Mouse (Mus musculus) E14TG2a.4 (cell line): Measurements from ENCODE around the gene Gm45062.

Source experiments
- H3K27me3 ChIP-seq: 2 replicates; pipeline ENCODE4 v1.6.1; 2014; ENCODE audit warnings: low read length, control low read depth; ENCODE audit not compliant: insufficient read depth
- H3K36me3 ChIP-seq: 2 replicates; pipeline ENCODE4 v1.6.1; 2014; ENCODE audit warnings: low read length, control low read depth; ENCODE audit not compliant: insufficient read depth
- H3K4me1 ChIP-seq: replicated peaks from 2 replicates; pipeline ENCODE4 v1.6.1; 2014; ENCODE audit warnings: low read depth, low read length, control low read depth
- H3K4me3 ChIP-seq: replicated peaks from 2 replicates; pipeline ENCODE4 v1.5.1; 2014; ENCODE audit warnings: mild to moderate bottlenecking, low read length
- H3K9me3 ChIP-seq: 2 replicates; pipeline ENCODE4 v1.6.1; 2014; ENCODE audit warnings: low read length, control low read depth
- CTCF ChIP-seq: conservative IDR thresholded peaks from 2 replicates; pipeline ENCODE4 v1.5.1; 2014; ENCODE audit warnings: low read length
- NANOG ChIP-seq: IDR thresholded peaks from 2 replicates; pipeline ENCODE4 v1.6.1; 2014; ENCODE audit warnings: borderline replicate concordance, low read length, mixed read lengths
- POU5F1 ChIP-seq: IDR thresholded peaks from 2 replicates; pipeline ENCODE4 v1.6.1; 2014; ENCODE audit warnings: low read length, borderline replicate concordance

Gm45062 gene

DNA sequence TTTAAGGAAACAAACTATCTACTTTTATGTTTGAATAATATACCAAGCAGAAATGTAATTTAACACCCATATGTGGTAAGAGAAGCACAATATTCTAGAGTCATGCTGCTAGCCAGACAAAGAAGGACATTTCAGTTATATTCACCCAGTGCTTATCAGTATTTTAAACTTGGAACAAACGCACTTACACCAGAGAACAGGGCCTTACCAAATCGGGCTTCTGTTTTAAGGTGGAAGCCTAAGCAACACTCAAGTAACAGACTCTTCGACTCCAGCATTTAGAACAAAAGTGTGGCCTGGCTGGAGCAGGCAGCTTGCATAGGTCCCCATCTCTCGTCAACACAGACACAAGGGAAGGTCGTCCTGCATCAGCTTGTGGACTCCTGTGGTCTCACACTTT lies 229.0 kb downstream of the Gm45062 start:
- H3K27me3 ChIP-seq: 0 out of 2 replicates have a peak, but pooled peaks cover 3% of the 10 kb centered on the region
- no peaks in the 10 kb centered on the region for H3K9me3 ChIP-seq
- H3K36me3 ChIP-seq: no peaks in the 10 kb centered on the region
- peaks cover 12% of the 10 kb centered on the region for H3K4me1 ChIP-seq
- TF ChIP-seq CTCF: no peak
- no peak for TF ChIP-seq NANOG
- no peak overlapping the region for H3K4me3 ChIP-seq

DNA sequence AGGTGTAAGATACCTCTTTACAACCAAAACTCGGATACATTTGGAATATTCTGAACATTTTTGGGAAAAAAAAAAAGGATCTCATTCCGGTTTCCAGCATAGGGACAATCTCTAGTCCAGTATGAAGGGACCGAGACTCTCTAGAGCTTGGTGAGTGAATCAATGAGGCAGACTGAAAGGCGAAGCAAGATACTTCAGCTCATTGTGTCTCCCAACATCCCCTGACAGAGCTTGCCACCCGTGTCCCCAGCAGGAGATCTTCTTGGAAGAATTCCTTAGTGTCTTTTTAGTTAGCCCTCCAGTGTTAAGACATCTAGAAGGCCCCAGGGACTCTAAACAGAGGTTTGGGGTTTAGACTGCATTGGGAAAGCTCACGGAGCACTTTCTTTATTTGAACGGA lies 230.0 kb downstream of the Gm45062 start:
- Histone ChIP-seq H3K36me3 (no peaks in the 10 kb centered on the region), H3K4me3 (no peak overlapping the region), H3K9me3 (no peaks in the 10 kb centered on the region), H3K27me3 (0 out of 2 replicates have a peak, but pooled peaks cover 3% of the 10 kb centered on the region), H3K4me1 (peaks cover 12% of the 10 kb centered on the region)
- TF ChIP-seq NANOG: no peak
- no peak for TF ChIP-seq CTCF
- TF ChIP-seq POU5F1: no peak

- H3K4me1 ChIP-seq: peaks cover 10% of the 10 kb centered on the region
- TF ChIP-seq NANOG (no peak), POU5F1 (no peak), CTCF (no peak)
- H3K4me3 ChIP-seq: no peak overlapping the region
- H3K9me3 ChIP-seq: no peaks in the 10 kb centered on the region
- H3K36me3 ChIP-seq: no peaks in the 10 kb centered on the region
- 0 out of 2 replicates have a peak, but pooled peaks cover 3% of the 10 kb centered on the region for H3K27me3 ChIP-seq
Observed at GRCm38 (mm10) chr6:8489938-8490585, 230.8 kb downstream of the Gm45062 start.

DNA sequence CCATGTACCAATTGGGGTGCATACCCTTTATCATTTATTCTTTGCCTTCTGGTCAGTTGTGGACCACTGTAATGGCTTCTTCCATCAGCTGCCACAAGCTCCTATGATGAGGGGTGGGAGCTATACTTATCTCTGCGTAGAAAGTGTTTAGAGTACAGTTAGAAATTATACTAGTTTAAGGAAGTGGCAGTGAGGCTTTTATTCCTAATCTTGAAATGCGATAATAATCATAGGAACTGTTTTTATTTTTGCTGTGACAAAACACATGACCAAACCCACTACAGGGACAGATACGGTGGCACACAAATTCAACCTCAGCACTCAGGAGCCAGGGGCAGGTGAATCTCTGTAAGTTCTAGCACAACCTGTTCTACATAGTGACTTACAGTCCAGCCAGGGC lies 233.0 kb downstream of the Gm45062 start:
- TF ChIP-seq CTCF (no peak), NANOG (no peak), POU5F1 (no peak)
- H3K27me3 ChIP-seq: 0 out of 2 replicates have a peak, but pooled peaks cover 3% of the 10 kb centered on the region
- no peaks in the 10 kb centered on the region for H3K4me1 ChIP-seq
- no peaks in the 10 kb centered on the region for H3K36me3 ChIP-seq
- no peak overlapping the region for H3K4me3 ChIP-seq
- no peaks in the 10 kb centered on the region for H3K9me3 ChIP-seq

DNA sequence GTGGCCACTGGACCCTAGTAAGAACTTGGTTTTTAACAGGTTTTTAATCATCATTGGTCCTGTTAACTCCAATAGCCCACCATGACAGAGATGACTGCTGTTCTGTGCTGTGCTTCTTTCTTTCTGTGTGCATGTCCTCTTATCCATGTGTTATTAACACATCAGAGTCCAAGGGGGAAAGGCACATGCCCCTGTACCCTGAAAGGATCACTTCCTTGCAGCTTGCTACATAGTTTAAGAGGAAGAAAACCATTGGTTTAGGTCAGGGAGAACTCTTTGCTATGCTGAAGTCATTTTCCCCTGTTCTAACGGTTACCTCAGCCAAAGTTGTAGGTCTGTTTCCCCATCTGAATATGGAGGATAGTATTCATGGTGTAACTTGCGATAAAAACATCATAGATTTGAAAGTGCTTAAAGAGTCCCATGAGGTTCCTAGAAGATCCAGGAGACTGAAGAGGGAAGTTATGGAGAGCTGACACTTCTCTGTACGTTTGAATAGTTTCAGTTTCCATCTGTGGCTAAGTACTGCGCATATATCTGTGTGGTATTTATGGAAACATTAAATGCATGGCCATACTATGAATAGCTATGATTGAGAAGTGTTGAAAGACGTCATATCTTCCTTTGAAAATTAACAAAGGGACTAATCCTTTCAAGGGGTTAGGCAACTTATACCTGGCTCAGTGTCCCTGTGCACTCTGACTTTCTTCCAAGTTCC lies 236.0 kb downstream of the Gm45062 start:
- TF ChIP-seq CTCF (no peak), NANOG (no peak), POU5F1 (no peak)
- 0 out of 2 replicates have a peak, but pooled peaks cover 3% of the 10 kb centered on the region for H3K27me3 ChIP-seq
- no peaks in the 10 kb centered on the region for H3K36me3 ChIP-seq
- no peaks in the 10 kb centered on the region for H3K9me3 ChIP-seq
- no peak overlapping the region for H3K4me3 ChIP-seq
- no peaks in the 10 kb centered on the region for H3K4me1 ChIP-seq

- Histone ChIP-seq H3K4me1 (no peaks in the 10 kb centered on the region), H3K4me3 (no peak overlapping the region), H3K9me3 (no peaks in the 10 kb centered on the region), H3K36me3 (no peaks in the 10 kb centered on the region), H3K27me3 (0 out of 2 replicates have a peak, but pooled peaks cover 3% of the 10 kb centered on the region)
- TF ChIP-seq POU5F1 (no peak), CTCF (no peak), NANOG (no peak)
Observed at GRCm38 (mm10) chr6:8495827-8496222, 236.6 kb downstream of the Gm45062 start.

GRCm38 (mm10) chr6:8497234-8497867 lies 238.1 kb downstream of the Gm45062 start:
- no peaks in the 10 kb centered on the region for H3K4me1 ChIP-seq
- TF ChIP-seq CTCF (no peak), POU5F1 (no peak), NANOG (no peak)
- no peaks in the 10 kb centered on the region for H3K36me3 ChIP-seq
- no peak overlapping the region for H3K4me3 ChIP-seq
- H3K27me3 ChIP-seq: no peaks in the 10 kb centered on the region
- H3K9me3 ChIP-seq: no peaks in the 10 kb centered on the region

GRCm38 (mm10) chr6:8497868-8498257 lies 238.6 kb downstream of the Gm45062 start:
- H3K9me3 ChIP-seq: no peaks in the 10 kb centered on the region
- H3K27me3 ChIP-seq: 0 out of 2 replicates have a peak, but pooled peaks cover 4% of the 10 kb centered on the region
- TF ChIP-seq POU5F1 (no peak), NANOG (no peak), CTCF (no peak)
- H3K4me1 ChIP-seq: no peaks in the 10 kb centered on the region
- H3K36me3 ChIP-seq: no peaks in the 10 kb centered on the region
- H3K4me3 ChIP-seq: no peak overlapping the region
